Mouse (Mus musculus): ENCODE data around the gene Pgm1.

The Pgm1 gene

DNA sequence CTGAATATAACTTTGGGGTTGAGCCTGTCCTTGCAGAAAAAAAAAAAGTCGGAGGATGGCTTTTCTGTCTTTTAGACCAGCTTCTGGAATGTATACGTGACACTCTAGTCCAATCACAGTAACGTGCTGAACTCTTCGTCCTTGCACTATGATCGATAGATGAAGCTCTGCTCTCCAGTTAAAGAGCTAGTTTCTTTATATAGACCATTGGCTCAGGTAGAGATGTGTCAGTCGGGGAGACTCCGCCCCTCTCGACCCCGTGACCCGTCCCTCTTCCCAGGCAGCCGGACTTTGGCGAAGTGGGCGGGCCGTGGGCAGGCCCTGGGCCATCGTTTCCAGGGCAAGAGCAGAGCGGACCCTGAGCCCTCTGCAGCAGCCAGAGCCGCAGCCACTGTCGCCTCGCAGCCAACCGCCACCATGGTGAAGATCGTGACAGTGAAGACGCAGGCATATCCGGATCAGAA is at the start of gene Pgm1:
TSS of gene Pgm1 (plus strand) at position 266 of the 464 bp plus-strand sequence.
- DNase-seq (ENCODE audit: low spot score) = peak; percentile 93

DNA sequence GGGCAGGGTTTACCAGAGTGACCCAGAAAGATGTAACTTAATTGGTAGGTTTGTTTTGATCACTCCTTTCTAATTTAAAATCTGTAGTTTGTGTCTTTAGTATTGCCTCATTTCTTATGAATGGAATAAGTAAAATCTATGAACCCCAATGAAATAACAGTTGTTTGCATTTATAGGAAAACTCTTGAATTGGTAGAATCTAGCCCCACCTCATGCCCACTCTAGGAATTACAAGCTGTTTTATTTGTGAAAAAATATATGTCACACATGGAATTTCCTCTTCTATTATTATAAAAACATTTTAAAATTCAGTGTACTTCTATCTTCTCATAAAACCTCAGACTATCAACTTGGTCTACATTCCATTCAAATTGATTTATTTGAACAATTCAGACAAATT is 47.3 kb upstream of the Pgm1 start:
- no peak for DNase-seq (ENCODE audit: low spot score)

DNA sequence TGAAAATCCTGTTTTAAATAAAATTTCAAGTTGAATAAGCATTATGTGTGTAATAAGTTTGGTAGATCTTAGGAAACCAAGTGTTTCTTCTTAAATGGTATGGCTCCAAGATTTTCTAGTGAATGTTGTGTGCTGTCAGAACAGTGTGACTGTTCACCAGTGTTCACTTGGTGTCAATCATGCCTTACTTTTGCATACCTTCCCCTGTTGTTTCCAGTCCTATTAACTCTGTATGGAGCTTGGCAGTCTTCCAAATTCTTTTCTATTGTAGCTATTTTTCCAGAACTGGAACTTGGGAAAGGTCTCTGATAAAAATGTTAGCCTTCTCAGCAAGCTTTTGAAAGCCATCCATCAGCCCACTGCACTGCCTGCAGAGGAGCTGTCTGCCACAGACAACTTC is 46.8 kb upstream of the Pgm1 start:
- no peak for DNase-seq (ENCODE audit: low spot score)

GRCm38 (mm10) chr4:99913894-99914451 is 15.2 kb upstream of the Pgm1 start:
- no peak for DNase-seq (ENCODE audit: low spot score)

DNA sequence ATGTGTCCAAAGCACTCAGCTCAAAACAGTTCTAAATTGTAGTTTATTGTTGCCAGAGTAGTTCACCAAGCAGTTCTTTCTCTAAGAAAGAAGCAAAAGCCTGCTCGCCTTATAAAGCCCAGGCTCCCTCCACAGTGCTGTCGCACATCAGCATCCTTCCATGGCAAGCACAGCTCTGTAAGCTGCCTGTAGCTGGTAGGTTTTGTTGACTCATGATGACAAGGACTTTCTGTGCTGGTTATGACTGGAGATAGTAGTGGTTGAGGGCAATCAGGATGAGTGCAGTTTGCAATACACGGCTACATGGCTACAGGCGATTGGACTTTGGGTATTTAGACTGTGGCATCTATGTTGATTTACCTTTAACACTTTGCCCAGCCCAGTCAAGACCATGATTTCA is 2.8 kb upstream of the Pgm1 start:
- DNase-seq (ENCODE audit: low spot score) = no peak

GRCm38 (mm10) chr4:99928521-99928920 is 693 bp upstream of the Pgm1 start:
- no peak for DNase-seq (ENCODE audit: low spot score)

DNA sequence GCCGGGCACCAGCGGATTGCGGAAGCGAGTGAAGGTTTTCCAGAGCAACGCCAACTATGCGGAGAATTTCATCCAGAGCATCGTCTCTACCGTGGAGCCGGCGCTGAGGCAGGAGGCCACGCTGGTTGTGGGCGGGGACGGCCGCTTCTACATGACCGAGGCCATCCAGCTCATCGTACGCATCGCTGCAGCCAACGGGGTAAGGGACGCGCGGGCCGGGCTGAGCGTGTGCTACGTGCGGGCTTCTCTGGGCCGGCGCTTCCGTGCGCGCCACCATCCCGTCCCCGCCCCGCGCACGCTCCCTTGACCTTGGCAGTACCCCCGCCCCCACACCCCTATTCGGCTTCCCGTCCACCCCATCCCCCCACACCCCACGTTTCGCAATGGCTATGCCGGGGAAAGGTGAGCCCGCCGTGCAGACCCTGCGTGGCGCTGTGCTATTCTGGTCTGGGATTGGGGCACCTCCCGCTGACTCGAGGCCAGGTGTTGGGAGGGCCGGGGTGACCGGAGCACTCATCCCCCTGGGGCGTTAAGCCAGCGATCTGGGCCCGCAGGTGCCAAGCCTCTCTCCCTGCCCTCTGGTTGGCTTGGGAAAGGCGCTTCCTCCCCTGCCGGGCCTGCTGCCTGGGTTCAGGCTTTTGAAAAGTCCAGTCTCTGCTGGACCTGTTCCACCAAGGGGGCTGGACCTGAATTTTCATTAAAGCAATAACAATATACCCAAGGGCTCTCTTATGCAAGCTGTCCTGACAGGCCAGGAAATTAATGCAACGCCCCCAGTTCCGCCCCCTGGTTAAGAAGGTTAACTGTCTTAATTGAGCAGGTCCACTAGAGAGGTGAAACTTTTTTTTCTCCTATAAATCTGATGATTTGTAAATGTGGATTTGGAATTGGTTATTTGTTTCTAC is 651 bp downstream of the Pgm1 start, which contains the start of gene Itgb3bp:
TSS of gene Itgb3bp (minus strand) at position 201 of the 905 bp plus-strand sequence.
- DNase-seq (ENCODE audit: low spot score) = peak; percentile 85

- DNase-seq (ENCODE audit: low spot score) = no peak
Measured at GRCm38 (mm10) chr4:99930518-99931239, 1.5 kb downstream of the Pgm1 start.

GRCm38 (mm10) chr4:99931240-99931580 is 2.0 kb downstream of the Pgm1 start:
- DNase-seq (ENCODE audit: low spot score) = no peak

- no peak for DNase-seq (ENCODE audit: low spot score)
Measured at GRCm38 (mm10) chr4:99931807-99932206, 2.6 kb downstream of the Pgm1 start.

DNA sequence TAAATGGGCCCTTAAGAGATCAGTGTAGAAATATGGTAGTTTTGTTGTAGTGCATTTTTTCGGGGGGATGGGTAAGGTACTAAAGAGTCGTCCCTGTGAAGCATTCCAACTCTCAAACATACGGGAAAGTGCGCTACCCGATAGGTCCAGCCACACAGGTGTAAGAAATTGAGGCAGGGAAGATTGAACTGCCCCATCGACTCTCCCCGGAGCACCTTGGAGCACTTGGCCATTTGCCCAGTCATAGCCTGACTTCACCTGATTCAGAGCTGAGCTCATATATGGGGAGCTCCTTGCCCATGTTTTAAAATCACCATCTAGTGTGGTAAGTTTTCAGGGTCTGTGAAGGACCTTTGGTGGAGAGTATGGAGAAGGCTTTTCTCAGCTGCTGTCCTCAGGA is 5.6 kb downstream of the Pgm1 start:
- no peak for DNase-seq (ENCODE audit: low spot score)

DNA sequence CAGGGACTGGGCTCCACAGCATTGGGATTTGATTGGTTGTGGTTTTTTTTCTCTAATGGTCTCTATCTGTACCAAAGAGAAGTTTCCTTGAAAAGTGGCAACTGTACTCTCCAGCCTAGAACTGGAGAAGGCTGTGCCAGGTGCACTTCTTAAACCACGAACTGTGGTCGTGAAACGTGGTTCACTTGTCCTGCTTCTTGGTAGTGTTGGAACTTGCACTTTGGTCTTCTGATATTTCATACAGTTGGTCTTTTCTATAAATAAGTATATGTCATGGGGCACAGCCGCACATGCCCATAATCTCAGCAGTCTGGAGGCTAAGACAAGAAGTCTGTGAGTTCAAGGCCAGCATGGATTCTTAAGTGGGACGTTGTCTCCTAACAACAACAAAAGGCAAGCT is 7.1 kb downstream of the Pgm1 start:
- DNase-seq (ENCODE audit: low spot score) = no peak

DNA sequence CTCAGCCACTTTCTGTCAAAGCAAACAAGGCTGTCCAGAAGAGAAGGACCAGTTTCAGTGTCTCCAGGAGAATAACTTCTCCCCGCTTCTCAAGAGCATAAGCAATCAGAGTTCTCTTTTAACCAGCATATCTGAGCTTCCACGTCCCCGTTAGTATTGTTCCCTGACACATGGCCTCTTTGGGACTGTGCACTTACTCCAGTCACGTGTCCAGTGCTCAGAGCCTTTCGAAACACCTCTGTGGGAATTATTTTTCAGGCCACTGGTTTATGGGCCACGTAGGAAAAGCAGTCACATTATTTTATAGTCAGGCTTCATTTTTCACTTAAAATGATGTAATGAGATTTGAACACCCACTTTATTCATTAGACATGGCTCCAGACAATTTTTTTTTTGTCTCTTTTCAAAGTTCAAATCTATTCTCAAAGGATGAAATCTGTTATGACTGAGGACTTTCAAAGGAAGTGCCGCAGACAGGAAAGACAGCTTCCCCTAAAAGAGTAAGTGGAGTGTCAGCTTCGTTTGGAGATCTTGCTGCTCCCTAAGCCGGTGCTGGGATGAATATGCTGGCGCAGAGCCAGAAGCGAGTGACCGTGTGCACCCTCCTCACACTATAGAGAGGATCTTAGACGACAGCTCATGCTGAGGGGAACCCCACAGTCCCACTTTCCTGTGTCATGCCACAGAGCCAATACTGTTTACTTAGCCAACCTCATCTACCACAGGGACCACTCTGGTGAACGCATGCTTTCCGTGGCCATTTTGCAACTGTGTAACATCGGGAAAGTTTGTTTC is 10.7 kb downstream of the Pgm1 start:
- DNase-seq (ENCODE audit: low spot score) = no peak

DNA sequence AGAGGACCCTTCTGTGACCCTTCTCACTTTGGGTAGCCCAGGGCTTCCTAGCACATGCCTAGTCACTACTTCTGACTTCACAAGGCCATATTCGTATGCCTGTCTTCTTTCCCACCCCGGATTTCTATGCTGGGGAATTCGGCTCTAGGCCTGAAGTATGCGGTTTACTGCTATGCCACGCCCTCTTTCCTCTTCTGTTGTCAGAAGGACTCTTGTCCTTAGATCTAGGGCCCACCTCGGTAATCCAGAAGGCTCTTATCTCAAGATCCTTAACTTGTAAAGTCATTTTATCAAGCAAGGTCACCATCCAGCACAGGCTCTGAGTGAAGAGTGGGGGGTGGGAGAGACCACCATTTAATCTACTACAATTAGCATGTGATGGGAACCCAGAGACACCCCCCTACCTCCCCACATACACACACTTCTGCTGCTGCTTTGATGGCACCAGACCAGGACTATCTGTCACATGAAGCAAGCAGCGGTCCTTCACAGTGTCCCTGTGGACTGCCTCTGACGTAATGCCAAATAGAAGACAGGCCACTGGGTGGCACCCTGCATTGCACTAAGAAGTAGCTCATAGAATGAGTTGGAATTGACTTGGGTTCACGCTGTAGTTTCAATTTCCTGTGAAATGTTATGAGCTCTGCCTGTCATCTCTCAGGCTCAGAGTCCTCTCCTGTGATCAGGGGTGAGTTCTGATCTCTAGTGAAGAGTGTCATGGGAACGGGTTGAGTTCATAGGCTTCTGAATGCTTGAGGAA is 12.6 kb downstream of the Pgm1 start:
- DNase-seq (ENCODE audit: low spot score) = peak; percentile 31

DNA sequence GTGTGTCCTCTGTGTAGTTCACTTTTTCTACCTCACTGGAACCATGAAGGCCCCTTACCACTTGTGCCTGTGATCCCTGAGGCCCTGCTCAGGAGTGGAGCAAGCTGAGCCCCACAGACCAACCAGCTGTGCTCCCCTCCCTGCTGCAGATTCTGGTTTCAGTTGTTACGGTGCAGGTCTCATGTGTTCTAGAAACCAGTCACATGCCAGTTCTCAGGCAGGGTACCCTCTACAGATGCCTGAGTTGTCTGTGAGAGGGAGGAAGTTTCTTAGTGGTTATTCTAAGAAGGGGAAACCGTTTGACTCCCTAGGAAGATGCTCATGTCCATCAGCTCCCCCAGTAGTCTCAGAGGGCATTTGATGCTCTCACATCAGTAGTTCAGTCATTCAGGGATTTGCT is 15.4 kb downstream of the Pgm1 start:
- DNase-seq (ENCODE audit: low spot score) = no peak

DNA sequence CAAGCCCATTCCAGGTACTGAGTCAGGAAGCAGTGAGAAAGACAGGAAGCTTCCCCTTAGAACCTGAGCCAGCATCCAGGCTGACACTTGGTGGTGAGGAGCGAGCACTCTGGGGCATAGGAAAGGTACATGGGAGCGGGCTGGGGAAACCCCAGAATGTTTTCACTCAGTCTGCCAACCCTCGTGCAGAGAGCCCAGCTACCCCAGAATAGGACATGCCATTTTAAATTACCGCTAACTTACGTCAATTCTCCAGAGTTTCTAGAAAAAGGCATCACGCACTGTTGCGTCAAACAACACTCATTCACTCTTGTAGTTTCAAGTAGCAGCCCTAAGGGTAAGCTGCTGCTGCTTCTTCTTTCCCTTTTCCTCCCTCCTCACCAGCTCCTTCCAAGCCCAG is 15.8 kb downstream of the Pgm1 start:
- DNase-seq (ENCODE audit: low spot score) = no peak

GRCm38 (mm10) chr4:99946516-99946915 is 17.3 kb downstream of the Pgm1 start:
- no peak for DNase-seq (ENCODE audit: low spot score)

DNA sequence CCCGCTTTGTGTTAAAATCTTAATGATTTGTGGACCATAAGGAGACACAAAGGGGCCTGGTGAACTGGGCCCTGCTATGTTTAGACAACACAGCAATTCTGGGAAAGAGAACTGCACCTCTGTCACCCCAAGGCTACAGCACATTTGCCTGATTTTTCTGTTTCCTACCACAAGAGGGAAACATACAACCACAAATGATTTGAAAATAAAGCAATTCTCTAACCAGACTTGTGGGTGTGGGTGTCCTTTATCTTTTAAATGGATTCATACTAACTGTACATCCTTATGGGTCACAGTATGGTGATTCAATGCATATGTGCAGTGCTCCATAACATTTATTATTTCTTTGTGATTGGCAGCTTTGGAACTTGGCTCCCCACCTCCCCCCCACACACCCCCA is 18.0 kb downstream of the Pgm1 start:
- no peak for DNase-seq (ENCODE audit: low spot score)

- DNase-seq (ENCODE audit: low spot score) = no peak
Measured at GRCm38 (mm10) chr4:99947896-99948295, 18.7 kb downstream of the Pgm1 start.

- DNase-seq (ENCODE audit: low spot score) = no peak
Measured at GRCm38 (mm10) chr4:99953904-99954303, 24.7 kb downstream of the Pgm1 start.

- DNase-seq (ENCODE audit: low spot score) = no peak
Measured at GRCm38 (mm10) chr4:99955396-99955795, 26.2 kb downstream of the Pgm1 start.

Data from yolk sac, embryonic 10.5 days (tissue).